Mouse (Mus musculus): ENCODE measurements around the gene Dnah11. TPM values are rescaled to one million over a fixed set of nuclear protein-coding genes. Genes with fewer than 3 reads are reported as not detected.

Dnah11 gene
- 0.55 TPM for polyA plus RNA-seq (2017; shearing (Covaris generic))

DNA sequence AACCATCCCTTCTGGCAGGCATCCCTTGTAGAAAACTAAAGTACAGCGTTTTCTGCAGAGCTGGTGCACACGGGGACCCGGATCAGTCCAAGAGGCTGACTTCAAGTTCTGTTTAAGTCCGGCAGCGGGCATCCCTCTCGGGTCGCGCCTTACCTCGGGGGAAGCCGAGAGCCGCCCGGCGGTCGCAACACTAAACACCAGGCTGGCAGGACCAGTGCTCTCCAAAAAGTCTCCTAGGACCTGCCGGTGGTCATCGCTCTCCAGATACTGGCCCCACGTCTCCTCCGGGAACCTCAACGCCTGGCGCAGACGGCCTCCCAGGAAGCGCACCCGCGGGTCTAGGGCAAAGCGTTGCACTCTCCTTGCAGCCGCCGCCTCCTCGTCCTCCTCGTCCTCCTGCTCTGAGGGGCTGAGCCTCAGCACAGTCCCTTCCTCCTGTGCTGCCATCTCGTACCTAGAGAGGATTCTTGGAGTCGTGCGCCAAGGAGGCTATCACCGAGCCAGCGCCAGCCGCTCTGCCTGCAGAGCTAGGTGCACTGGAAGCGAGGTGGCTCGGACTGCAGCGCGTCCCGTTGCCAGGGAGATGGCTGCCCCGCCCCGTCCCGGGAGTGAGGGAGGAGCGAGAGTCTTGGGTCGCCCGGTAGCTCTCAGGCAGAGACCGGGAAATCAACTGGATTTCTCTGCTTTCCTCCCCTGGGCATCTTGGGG lies at the start of gene Dnah11:
Gene Dnah11, minus strand, starts transcription at position 658 of the 708 bp plus-strand sequence.

Other genes starting within 250 kb of the Dnah11 start
- gene Sp4, start 102.4 kb upstream of the Dnah11 start, polyA plus RNA-seq (2017; shearing (Covaris generic)): 22.5 TPM